Mouse (Mus musculus): ENCODE measurements around the gene 4931422A03Rik. TPM values are rescaled to one million over a fixed set of nuclear protein-coding genes. Genes with fewer than 3 reads are reported as not detected.
"Not testable (repeated sequence)": the region's sequence is repeated elsewhere in the genome, so short reads cannot be mapped to it uniquely, and the experiment has no call there.

4931422A03Rik gene
- not detected in 2 replicates for polyA plus RNA-seq (2012)

- H3K27me3 ChIP-seq (ENCODE audit: control insufficient read depth), result peaks cover under 1% of the 10 kb centered on the region
- no peak for TF ChIP-seq GATA1 (IDR thresholded peaks at IDR 0.05; ENCODE audit: low read length)
- TF ChIP-seq TAL1 (IDR thresholded peaks at IDR 0.05; ENCODE audit: low read length), result no peak
- no peaks in the 10 kb centered on the region; the same call in 1 of the 2 replicates for H3K9me3 ChIP-seq (ENCODE audit: control insufficient read depth, low read length)
- peak within 1 kb of the TSS; percentile 100 for H3K4me3 ChIP-seq (replicated peaks)
- peaks cover 37% of the 10 kb centered on the region for H3K36me3 ChIP-seq (ENCODE audit: control insufficient read depth)
- peaks cover 40% of the 10 kb centered on the region for H3K4me1 ChIP-seq (ENCODE audit: control insufficient read depth)
Observed at GRCm38 (mm10) chr2:104028139-104028723, at the start of gene 4931422A03Rik. 4931422A03Rik (minus strand) TSS chr2:104028361.

- H3K9me3 ChIP-seq (ENCODE audit: control insufficient read depth, low read length), result peaks cover 8% of the 10 kb centered on the region
- H3K27me3 ChIP-seq (ENCODE audit: control insufficient read depth), result no peaks in the 10 kb centered on the region
- peaks cover 14% of the 10 kb centered on the region for H3K36me3 ChIP-seq (ENCODE audit: control insufficient read depth)
- TF ChIP-seq GATA1 (IDR thresholded peaks at IDR 0.05; ENCODE audit: low read length), result no peak
- no peak for TF ChIP-seq TAL1 (IDR thresholded peaks at IDR 0.05; ENCODE audit: low read length)
- H3K4me1 ChIP-seq (ENCODE audit: control insufficient read depth), result peaks cover 52% of the 10 kb centered on the region
- peak within 1 kb of the TSS; percentile 69 for H3K4me3 ChIP-seq (replicated peaks)
Observed at GRCm38 (mm10) chr2:104069704-104070185, 41.6 kb upstream of the 4931422A03Rik start, which contains the start of gene Cd59b. Cd59b (plus strand) TSS chr2:104069849.

GRCm38 (mm10) chr2:104068450-104068849 lies 40.3 kb upstream of the 4931422A03Rik start, which contains the start of gene Gm10799:
Gm10799 (minus strand) TSS chr2:104068550.
- H3K4me3 ChIP-seq (replicated peaks); H3K27me3 ChIP-seq (ENCODE audit: control insufficient read depth): not testable (repeated sequence)
- H3K36me3 ChIP-seq (ENCODE audit: control insufficient read depth), result peaks cover 24% of the 10 kb centered on the region
- H3K9me3 ChIP-seq (ENCODE audit: control insufficient read depth, low read length), result peaks cover 13% of the 10 kb centered on the region
- H3K4me1 ChIP-seq (ENCODE audit: control insufficient read depth), result peaks cover 63% of the 10 kb centered on the region

GRCm38 (mm10) chr2:104065526-104065925 lies 37.4 kb upstream of the 4931422A03Rik start, which contains the start of gene Gm10912:
Gm10912 (plus strand) TSS chr2:104065826.
- H3K9me3 ChIP-seq (ENCODE audit: control insufficient read depth, low read length); H3K4me3 ChIP-seq (replicated peaks); H3K27me3 ChIP-seq (ENCODE audit: control insufficient read depth): not testable (repeated sequence)
- peaks cover 59% of the 10 kb centered on the region for H3K4me1 ChIP-seq (ENCODE audit: control insufficient read depth)
- peaks cover 43% of the 10 kb centered on the region for H3K36me3 ChIP-seq (ENCODE audit: control insufficient read depth)

- Histone ChIP-seq H3K4me3 (replicated peaks) (no peak overlapping the region), H3K36me3 (ENCODE audit: control insufficient read depth) (peaks cover 56% of the 10 kb centered on the region), H3K4me1 (ENCODE audit: control insufficient read depth) (peaks cover 46% of the 10 kb centered on the region), H3K27me3 (ENCODE audit: control insufficient read depth) (no peaks in the 10 kb centered on the region), H3K9me3 (ENCODE audit: control insufficient read depth, low read length) (peaks cover 5% of the 10 kb centered on the region)
- TF ChIP-seq GATA1 (IDR thresholded peaks at IDR 0.05; ENCODE audit: low read length) (no peak), TAL1 (IDR thresholded peaks at IDR 0.05; ENCODE audit: low read length) (no peak)
Observed at GRCm38 (mm10) chr2:104064152-104064551, 36.0 kb upstream of the 4931422A03Rik start.

- H3K36me3 ChIP-seq (ENCODE audit: control insufficient read depth), result peaks cover 67% of the 10 kb centered on the region
- peaks cover 36% of the 10 kb centered on the region for H3K4me1 ChIP-seq (ENCODE audit: control insufficient read depth)
- peaks cover 5% of the 10 kb centered on the region for H3K9me3 ChIP-seq (ENCODE audit: control insufficient read depth, low read length)
- no peaks in the 10 kb centered on the region for H3K27me3 ChIP-seq (ENCODE audit: control insufficient read depth)
- no peak overlapping the region for H3K4me3 ChIP-seq (replicated peaks)
- TF ChIP-seq GATA1 (IDR thresholded peaks at IDR 0.05; ENCODE audit: low read length) (no peak), TAL1 (IDR thresholded peaks at IDR 0.05; ENCODE audit: low read length) (no peak)
Observed at GRCm38 (mm10) chr2:104062665-104063064, 34.5 kb upstream of the 4931422A03Rik start.

GRCm38 (mm10) chr2:104060996-104061395 lies 32.8 kb upstream of the 4931422A03Rik start:
- Histone ChIP-seq H3K27me3 (ENCODE audit: control insufficient read depth) (no peaks in the 10 kb centered on the region), H3K9me3 (ENCODE audit: control insufficient read depth, low read length) (peaks cover 5% of the 10 kb centered on the region), H3K4me1 (ENCODE audit: control insufficient read depth) (peaks cover 20% of the 10 kb centered on the region), H3K36me3 (ENCODE audit: control insufficient read depth) (peaks cover 81% of the 10 kb centered on the region), H3K4me3 (replicated peaks) (no peak overlapping the region)
- TF ChIP-seq TAL1 (IDR thresholded peaks at IDR 0.05; ENCODE audit: low read length) (no peak), GATA1 (IDR thresholded peaks at IDR 0.05; ENCODE audit: low read length) (no peak)

GRCm38 (mm10) chr2:104059786-104060185 lies 31.6 kb upstream of the 4931422A03Rik start:
- no peaks in the 10 kb centered on the region for H3K27me3 ChIP-seq (ENCODE audit: control insufficient read depth)
- H3K9me3 ChIP-seq (ENCODE audit: control insufficient read depth, low read length), result peaks cover 5% of the 10 kb centered on the region
- H3K36me3 ChIP-seq (ENCODE audit: control insufficient read depth), result peaks cover 93% of the 10 kb centered on the region
- TF ChIP-seq TAL1 (IDR thresholded peaks at IDR 0.05; ENCODE audit: low read length) (no peak), GATA1 (IDR thresholded peaks at IDR 0.05; ENCODE audit: low read length) (no peak)
- no peak overlapping the region for H3K4me3 ChIP-seq (replicated peaks)
- peaks cover 13% of the 10 kb centered on the region for H3K4me1 ChIP-seq (ENCODE audit: control insufficient read depth)

GRCm38 (mm10) chr2:104058954-104059353 lies 30.8 kb upstream of the 4931422A03Rik start:
- no peak overlapping the region for H3K4me3 ChIP-seq (replicated peaks)
- no peaks in the 10 kb centered on the region for H3K27me3 ChIP-seq (ENCODE audit: control insufficient read depth)
- H3K36me3 ChIP-seq (ENCODE audit: control insufficient read depth), result peaks cover 97% of the 10 kb centered on the region
- H3K9me3 ChIP-seq (ENCODE audit: control insufficient read depth, low read length), result peaks cover 1% of the 10 kb centered on the region
- no peak for TF ChIP-seq GATA1 (IDR thresholded peaks at IDR 0.05; ENCODE audit: low read length)
- no peak for TF ChIP-seq TAL1 (IDR thresholded peaks at IDR 0.05; ENCODE audit: low read length)
- H3K4me1 ChIP-seq (ENCODE audit: control insufficient read depth), result peaks cover 5% of the 10 kb centered on the region

All from erythroblast, embryonic 14.5 days (primary cell).